Comparison of ENCODE assay signal across 8 mouse cellular contexts in the genomic region with DNA sequence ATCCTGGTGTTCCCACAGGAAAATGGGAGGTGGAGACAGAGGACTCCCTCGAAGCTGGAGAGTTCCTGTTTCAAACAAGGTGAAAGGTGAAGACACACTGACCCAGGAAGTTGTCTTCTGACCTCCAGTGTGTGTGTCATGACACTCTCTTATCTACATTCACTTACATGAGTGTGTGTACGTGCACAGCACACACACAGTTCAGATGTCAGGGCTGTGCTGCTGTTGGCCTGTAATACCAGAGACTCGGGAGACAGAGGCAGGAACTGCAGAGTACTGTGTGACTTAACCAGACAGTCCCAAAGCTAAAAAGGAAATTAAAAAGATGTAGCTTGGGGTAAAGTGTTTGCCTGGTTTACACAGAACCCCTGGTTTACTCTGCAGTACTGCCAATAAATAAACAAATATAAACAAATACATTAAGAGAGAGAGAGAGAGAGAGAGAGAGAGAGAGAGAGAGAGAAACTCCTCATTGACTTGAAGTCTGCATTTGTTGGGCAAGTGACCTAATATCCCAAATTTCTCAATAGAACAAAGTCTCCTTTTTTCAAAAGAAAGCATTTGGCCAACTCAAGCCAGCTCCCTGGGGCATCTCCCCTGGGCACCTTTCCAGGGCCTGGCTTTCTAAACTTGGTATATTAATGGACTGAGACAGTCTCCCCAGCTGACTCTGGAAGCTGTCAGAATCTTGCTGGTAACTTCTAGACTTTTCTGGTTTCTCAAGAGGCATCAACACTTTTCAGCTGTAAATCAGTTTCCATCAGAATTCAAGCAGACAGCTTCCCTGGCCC. TPM values are rescaled to one million over a fixed set of nuclear protein-coding genes. Genes with fewer than 3 reads are reported as not detected.
DNase-seq lines count a peak whose midpoint lies in the region; ATAC-seq lines count a peak whose summit lies in the region.

No protein-coding gene starts in this region.

- no peak overlapping the region for H3K27ac ChIP-seq in heart, embryonic 10.5 days
- peak overlapping the region; percentile 49 for H3K27ac ChIP-seq in heart, embryonic 15.5 days

- WGBS in heart, embryonic 10.5 days = 36% methylated on average over 3 of the region's 3 CpGs
- 38% methylated on average over 3 of the region's 3 CpGs for WGBS in heart, embryonic 15.5 days

- H3K9me3 ChIP-seq in heart, embryonic 10.5 days = no peaks in the 10 kb centered on the region
- H3K9me3 ChIP-seq in heart, embryonic 15.5 days (replicated peaks) = no peaks in the 10 kb centered on the region

- no peaks in the 10 kb centered on the region for H3K27me3 ChIP-seq in heart, embryonic 10.5 days (ENCODE audit: insufficient read depth, poor library complexity, severe bottlenecking)
- no peaks in the 10 kb centered on the region for H3K27me3 ChIP-seq in heart, embryonic 15.5 days

- H3K9ac ChIP-seq in heart, embryonic 15.5 days = no peak overlapping the region

- H3K36me3 ChIP-seq in heart, embryonic 10.5 days = no peaks in the 10 kb centered on the region
- no peaks in the 10 kb centered on the region for H3K36me3 ChIP-seq in heart, embryonic 15.5 days

- peaks cover 2% of the 10 kb centered on the region; the same call in 1 of the 2 replicates for H3K4me1 ChIP-seq in heart, embryonic 10.5 days
- peaks cover 15% of the 10 kb centered on the region for H3K4me1 ChIP-seq in heart, embryonic 15.5 days (replicated peaks)

- 0 out of 2 replicates have a peak overlapping the region, but pooled peaks have one; percentile 19 for H3K4me2 ChIP-seq in heart, embryonic 15.5 days

- no peak overlapping the region for H3K4me3 ChIP-seq in heart, embryonic 10.5 days
- H3K4me3 ChIP-seq in heart, embryonic 15.5 days = no peak overlapping the region

- ATAC-seq in heart, embryonic 15.5 days (replicated peaks; ENCODE audit: insufficient number of reproducible peaks, insufficient read depth, low FRiP score, low read depth) = no peak
- ATAC-seq in monocyte, adult 5-6 weeks (replicated peaks; ENCODE audit: insufficient number of reproducible peaks, low FRiP score, low TSS enrichment, poor library complexity, severe bottlenecking) = no peak

- DNase-seq in heart, adult 11 months = peak; percentile 95
- DNase-seq in heart, embryonic 10.5 days (ENCODE audit: low spot score) = no peak
- DNase-seq in MN1 (ENCODE audit: low spot score) = peak; percentile 86
- peak; percentile 72 to 74 for DNase-seq in cerebellum, postnatal 36 days
- peak; percentile 47 to 48 for DNase-seq in layer of hippocampus, adult 8-10 months (ENCODE audit: low spot score in 2 of 2)
- peak; percentile 61 for DNase-seq in skeletal muscle tissue, adult 2 months (ENCODE audit: low read depth, low spot score)

RNA-seq across cellular contexts. Expression of gene Med4, which starts 36.0 kb away (rescaled TPM):
- 68.5 and 87.0 TPM in 2 replicates for polyA plus RNA-seq in heart, embryonic 10.5 days (2016; fragmentation: Nextera tagmentation; extraction: Ambion mirVana)
- 48.4 and 51.6 TPM in 2 replicates for polyA plus RNA-seq in heart, embryonic 15.5 days (2015; fragmentation: Nextera tagmentation; extraction: Ambion mirVana)
- total RNA-seq in layer of hippocampus, adult 8-10 months (2022) = 10 to 100 TPM; 29.6 to 31.9 (median 30.7) TPM
- 65.7 to 85.4 TPM (median 76.7 TPM) in 3 replicates for total RNA-seq in monocyte, adult 5-6 weeks (2017)

RNA-seq across cellular contexts. Expression of gene Sucla2, which starts 51.3 kb away (rescaled TPM):
- polyA plus RNA-seq in heart, embryonic 10.5 days (2016; fragmentation: Nextera tagmentation; extraction: Ambion mirVana) = 138 and 179 TPM in 2 replicates
- 195 and 257 TPM in 2 replicates for polyA plus RNA-seq in heart, embryonic 15.5 days (2015; fragmentation: Nextera tagmentation; extraction: Ambion mirVana)
- total RNA-seq in layer of hippocampus, adult 8-10 months (2022) = 100 to 1,000 TPM; 143 to 164 (median 157) TPM
- 79.3 to 102 TPM (median 99.6 TPM) in 3 replicates for total RNA-seq in monocyte, adult 5-6 weeks (2017)
